Mouse (Mus musculus) intestine, embryonic 14.5 days (tissue): ENCODE data around the gene Eif2b1. TPM values are rescaled to one million over a fixed set of nuclear protein-coding genes. Genes with fewer than 3 reads are reported as not detected.
"Not testable (repeated sequence)": the region's sequence is repeated elsewhere in the genome, so short reads cannot be mapped to it uniquely, and the experiment has no call there.

Experiments
- ATAC-seq: fragments of 200-750 bp; cut with Nextera tagmentation; replicated peaks from 2 replicates; pipeline ENCODE4 v1.8.0; 2017; ENCODE audit warnings: low read depth, moderate number of reproducible peaks, moderate TSS enrichment, moderate library complexity; ENCODE audit not compliant: low FRiP score, low TSS enrichment
- DNase-seq: peaks from one replicate; pipeline ENCODE4 v3.0.0-alpha.2; 2018; ENCODE audit warnings: low spot score
- H3K27ac ChIP-seq: fragments of 300-500 bp; sonication (generic); 2 replicates; pipeline ENCODE4 v1.5.1; 2014; ENCODE audit warnings: low read depth, mild to moderate bottlenecking, control low read depth
- H3K27me3 ChIP-seq: fragments of 300-500 bp; sonication (generic); replicated peaks from 2 replicates; pipeline ENCODE4 v1.6.1; 2014; ENCODE audit warnings: low read length, control low read depth; ENCODE audit not compliant: control insufficient read depth, insufficient read depth
- H3K36me3 ChIP-seq: fragments of 300-500 bp; sonication (generic); 2 replicates; pipeline ENCODE4 v1.6.1; 2014; ENCODE audit warnings: low read length, control low read depth; ENCODE audit not compliant: control insufficient read depth, insufficient read depth
- H3K4me1 ChIP-seq: fragments of 300-500 bp; sonication (generic); replicated peaks from 2 replicates; pipeline ENCODE4 v1.6.1; 2014; ENCODE audit warnings: low read length, control low read depth, mixed read lengths; ENCODE audit not compliant: control insufficient read depth, insufficient read depth
- H3K4me2 ChIP-seq: fragments of 300-500 bp; sonication (generic); 2 replicates; pipeline ENCODE4 v1.6.1; 2014; ENCODE audit warnings: low read length
- H3K4me3 ChIP-seq: fragments of 300-500 bp; sonication (generic); 2 replicates; pipeline ENCODE4 v1.5.1; 2014; ENCODE audit warnings: low read depth, low read length, control low read depth, mixed read lengths
- H3K9ac ChIP-seq: fragments of 300-500 bp; sonication (generic); 2 replicates; pipeline ENCODE4 v1.6.1; 2014; ENCODE audit warnings: mild to moderate bottlenecking, low read length
- H3K9me3 ChIP-seq: fragments of 300-500 bp; sonication (generic); 2 replicates; pipeline ENCODE4 v1.6.1; 2016; ENCODE audit warnings: low read length, control low read depth; ENCODE audit not compliant: control insufficient read depth
- WGBS: fragments of 180-500 bp; shearing (Covaris S2); extraction: QIAGEN DNeasy Blood & Tissue Kit; methylation state at CpG from one replicate; pipeline ENCODE4 v1.1.7; 2014; 5-methylcytosine and 5-hydroxymethylcytosine counted together
- polyA plus RNA-seq: library from polyadenylated mRNA; unstranded; fragments of >200 nt; fragmentation: Nextera tagmentation; extraction: Ambion mirVana; gene quantifications from 2 replicates; pipeline ENCODE4 v1.2.1, GENCODE M21; 2014

The Eif2b1 gene
- polyA plus RNA-seq, 1 experiment from 2014 or later = 99.6 TPM

DNA sequence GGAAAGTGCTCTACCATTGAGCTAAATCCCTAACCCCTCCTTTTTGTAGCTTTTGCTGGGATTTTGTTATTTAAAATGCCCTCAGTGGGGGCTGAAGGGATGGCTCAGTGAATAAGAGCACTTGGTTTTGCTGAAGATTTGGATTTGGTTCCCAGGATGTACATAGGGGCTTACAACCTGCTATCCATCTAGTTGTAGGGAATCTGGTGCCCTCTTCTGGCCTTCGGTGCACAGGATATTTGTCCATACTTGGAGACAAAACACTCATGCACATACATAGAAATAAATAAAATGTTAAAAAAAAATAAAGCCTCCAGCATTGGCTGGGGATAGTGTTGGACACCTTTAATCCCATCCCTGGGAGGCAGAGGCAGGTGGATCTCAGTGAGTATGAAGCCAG is 23.8 kb downstream of the Eif2b1 start:
- DNase-seq (no peak), ATAC-seq (no peak)
- no peak overlapping the region for H3K27ac ChIP-seq
- H3K9me3 ChIP-seq = no peaks in the 10 kb centered on the region
- no peak overlapping the region for H3K9ac ChIP-seq
- WGBS = 80% methylated on average over 1 of the region's 1 CpGs
- no peak overlapping the region for H3K4me3 ChIP-seq
- H3K36me3 ChIP-seq = peaks cover 51% of the 10 kb centered on the region
- H3K4me2 ChIP-seq = no peak overlapping the region
- H3K27me3 ChIP-seq = no peaks in the 10 kb centered on the region
- H3K4me1 ChIP-seq = peaks cover 9% of the 10 kb centered on the region; the same call in 1 of the 2 replicates

DNA sequence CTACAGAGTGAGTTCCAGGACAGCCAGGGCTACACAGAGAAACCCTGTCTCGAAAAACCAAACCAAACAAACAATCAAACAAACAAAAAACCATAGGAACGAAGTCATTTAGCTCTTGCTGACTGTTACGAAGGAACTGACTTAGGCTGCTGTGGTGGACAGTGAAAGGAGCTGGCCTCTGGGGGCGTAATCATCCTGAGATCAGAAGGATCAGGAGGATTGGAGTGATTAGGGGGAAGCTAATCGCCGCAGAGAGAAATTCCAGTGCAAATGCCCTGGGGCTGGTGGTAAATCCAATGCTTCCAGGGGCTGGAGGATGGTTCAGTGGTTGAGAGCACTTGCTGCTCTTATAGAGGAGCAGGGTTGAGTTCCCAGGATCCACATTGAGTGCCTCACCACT is 25.3 kb downstream of the Eif2b1 start:
- Histone ChIP-seq H3K27ac (no peak overlapping the region), H3K27me3 (no peaks in the 10 kb centered on the region), H3K4me1 (peaks cover 9% of the 10 kb centered on the region; the same call in 1 of the 2 replicates), H3K4me3 (no peak overlapping the region), H3K36me3 (peaks cover 39% of the 10 kb centered on the region), H3K4me2 (peak overlapping the region; percentile 77), H3K9ac (no peak overlapping the region), H3K9me3 (no peaks in the 10 kb centered on the region)
- 76% methylated on average over 6 of the region's 6 CpGs for WGBS
- ATAC-seq (no peak), DNase-seq (no peak)

DNA sequence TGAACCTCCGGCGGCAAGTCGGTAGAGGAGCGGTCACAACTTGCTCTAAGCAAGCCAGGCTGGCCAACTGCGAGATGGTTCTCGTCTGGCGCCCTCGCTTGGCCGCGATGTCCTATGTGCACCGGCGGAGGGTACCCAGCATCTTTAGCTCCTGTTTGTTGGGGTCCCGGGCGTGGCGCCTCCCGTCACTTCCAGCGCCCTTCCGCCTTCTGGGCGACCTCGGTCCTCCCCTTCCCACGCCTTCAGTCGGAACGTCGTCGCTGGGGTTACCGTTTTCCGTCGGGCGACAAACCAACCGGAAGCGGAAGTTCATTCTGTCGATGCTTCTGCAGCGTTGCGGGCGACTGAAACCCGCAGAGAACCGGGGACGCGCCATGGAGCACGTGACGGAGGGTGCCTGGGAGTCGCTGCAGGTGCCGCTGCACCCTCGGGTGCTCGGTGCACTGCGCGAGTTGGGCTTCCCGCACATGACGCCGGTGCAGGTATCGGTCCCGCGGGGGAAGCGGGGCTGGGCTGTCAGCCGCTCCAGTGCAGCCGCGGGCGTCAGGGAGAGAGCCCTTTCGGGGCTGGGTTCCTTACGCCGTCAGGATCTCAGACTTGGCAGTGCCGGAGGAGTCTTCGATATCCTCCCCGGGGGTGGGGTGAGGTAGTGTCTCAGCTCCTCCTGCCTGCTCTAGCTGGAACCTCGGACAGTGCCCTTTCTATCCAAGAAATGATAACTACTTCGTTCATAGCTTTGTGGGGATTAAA is 26.2 kb downstream of the Eif2b1 start, which contains the start of gene Ddx55:
TSS of gene Ddx55 (plus strand) at position 307 of the 750 bp plus-strand sequence.
- Histone ChIP-seq H3K36me3 (peaks cover 42% of the 10 kb centered on the region), H3K4me1 (peaks cover 9% of the 10 kb centered on the region; the same call in 1 of the 2 replicates)

DNA sequence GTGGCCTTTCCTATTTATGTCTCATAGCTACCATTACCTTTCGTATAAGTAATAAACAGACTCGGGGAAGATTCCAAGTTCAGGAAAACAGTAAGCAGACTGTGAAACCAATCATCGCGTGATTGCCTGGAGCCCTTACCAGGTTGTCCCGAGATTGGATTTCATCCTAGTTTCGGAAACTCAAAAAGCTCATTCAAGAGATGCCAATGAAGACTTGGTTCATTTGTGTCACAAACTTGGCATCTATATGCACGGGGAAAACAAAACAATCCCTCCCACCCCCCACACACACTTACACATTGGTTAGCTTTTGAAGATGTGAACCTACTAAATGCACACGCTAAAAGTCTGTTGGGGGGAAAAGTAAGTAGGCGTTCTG is 26.8 kb downstream of the Eif2b1 start:
- Histone ChIP-seq H3K4me2 (peak overlapping the region; percentile 77), H3K4me1 (peaks cover 9% of the 10 kb centered on the region; the same call in 1 of the 2 replicates), H3K27ac (peak overlapping the region; percentile 72), H3K9ac (peak overlapping the region; percentile 64), H3K27me3 (no peaks in the 10 kb centered on the region), H3K4me3 (peak overlapping the region; percentile 67), H3K36me3 (peaks cover 47% of the 10 kb centered on the region), H3K9me3 (no peaks in the 10 kb centered on the region)
- ATAC-seq (peak; percentile 21), DNase-seq (peak; percentile 59)
- 11% methylated on average over 9 of the region's 9 CpGs for WGBS

More for the DNA sequence above, 26.2 kb downstream of the Eif2b1 start, which contains the start of gene Ddx55:
- Histone ChIP-seq H3K9me3 (no peaks in the 10 kb centered on the region), H3K4me3 (peak within 1 kb of the TSS; percentile 67), H3K27ac (peak within 1 kb of the TSS; percentile 72), H3K27me3 (no peaks in the 10 kb centered on the region), H3K9ac (peak within 1 kb of the TSS; percentile 64), H3K4me2 (peak within 1 kb of the TSS; percentile 77)
- WGBS = under 1% methylated on average over 66 of the region's 66 CpGs
- ATAC-seq (peak; percentile 85), DNase-seq (peak; percentile 94)

DNA sequence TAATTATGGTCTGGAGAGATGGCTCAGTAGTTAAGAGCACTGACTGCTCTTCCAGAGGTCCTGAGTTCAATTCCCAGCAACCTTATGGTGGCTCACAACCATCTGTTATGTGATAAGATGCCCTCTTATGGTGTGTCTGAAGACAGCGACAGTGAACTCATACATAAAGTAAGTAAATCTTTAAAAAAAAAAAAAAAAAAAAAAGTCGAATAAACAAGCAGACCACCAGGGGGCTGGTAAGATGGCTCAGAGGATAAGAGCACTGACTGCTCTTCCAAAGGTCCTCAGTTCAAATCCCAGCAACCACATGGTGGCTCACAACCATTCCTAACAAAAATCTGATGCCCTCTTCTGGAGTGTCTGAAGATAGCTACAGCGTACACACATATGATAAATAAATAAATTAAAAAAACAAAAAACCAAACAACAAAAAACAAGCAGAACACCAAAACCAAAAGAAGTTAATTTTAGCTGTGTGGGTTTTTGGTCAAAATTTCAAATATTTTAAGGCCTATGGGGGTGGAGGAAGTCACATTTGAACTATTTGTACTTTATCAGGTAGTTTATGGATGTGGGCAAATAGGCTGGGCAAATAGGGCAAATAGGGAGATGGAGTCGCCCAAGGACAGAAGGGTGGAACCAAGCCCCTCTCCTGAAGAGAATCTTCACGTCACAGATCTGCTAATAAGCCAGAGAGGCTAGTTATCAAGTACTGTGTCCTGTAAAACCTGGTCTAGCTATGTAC is 27.4 kb downstream of the Eif2b1 start:
- peak overlapping the region; percentile 77 for H3K4me2 ChIP-seq
- not testable (repeated sequence) for H3K27me3 ChIP-seq, H3K9ac ChIP-seq, DNase-seq, H3K4me1 ChIP-seq, ATAC-seq, H3K9me3 ChIP-seq, H3K27ac ChIP-seq
- H3K36me3 ChIP-seq = peaks cover 47% of the 10 kb centered on the region
- peak overlapping the region; percentile 67 for H3K4me3 ChIP-seq
- WGBS = 26% methylated on average over 5 of the region's 5 CpGs

DNA sequence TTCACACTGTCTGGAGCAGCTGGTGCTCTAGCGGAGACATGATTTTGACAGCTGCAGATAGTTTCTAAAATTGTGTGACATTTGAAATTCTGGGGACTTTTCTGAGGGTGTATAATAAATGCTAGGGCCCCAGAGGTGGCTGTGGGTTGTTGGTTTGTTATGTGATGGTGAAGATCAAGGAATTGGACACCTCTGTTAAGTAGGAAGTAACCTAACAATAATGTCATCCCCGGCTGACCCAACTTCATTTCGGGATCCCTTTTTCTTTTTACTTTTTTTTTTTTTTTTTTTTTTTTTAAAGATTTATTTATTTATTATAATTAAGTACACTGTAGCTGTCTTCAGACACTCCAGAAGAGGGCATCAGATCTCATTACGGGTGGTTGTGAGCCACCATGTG is 28.2 kb downstream of the Eif2b1 start:
- peaks cover 50% of the 10 kb centered on the region for H3K36me3 ChIP-seq
- not testable (repeated sequence) for H3K27me3 ChIP-seq, H3K4me1 ChIP-seq, H3K9me3 ChIP-seq, DNase-seq, H3K4me3 ChIP-seq, H3K9ac ChIP-seq, H3K4me2 ChIP-seq, ATAC-seq, H3K27ac ChIP-seq
- WGBS = 76% methylated on average over 4 of the region's 4 CpGs

DNA sequence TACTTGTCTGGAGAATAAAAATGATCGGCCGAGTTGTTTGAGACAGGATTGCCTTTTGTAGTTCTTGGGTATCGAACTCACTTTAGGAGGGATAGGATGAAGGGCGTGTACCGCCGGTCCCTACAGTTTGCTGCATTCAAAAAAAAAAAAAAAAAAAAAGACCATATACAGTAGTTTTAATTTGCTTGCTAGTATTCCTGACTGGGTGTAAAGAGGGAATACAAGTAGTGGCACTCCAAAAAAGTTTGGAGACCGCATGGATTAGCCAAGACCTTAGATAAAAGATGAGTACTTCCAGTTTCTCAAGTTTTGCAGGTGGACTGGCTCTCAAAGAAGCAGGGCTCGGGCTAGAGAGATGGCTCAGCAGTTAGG is 37.3 kb downstream of the Eif2b1 start:
- Histone ChIP-seq H3K4me3 (peak overlapping the region; percentile 95), H3K9me3 (no peaks in the 10 kb centered on the region), H3K4me1 (peaks cover 13% of the 10 kb centered on the region; the same call in 1 of the 2 replicates), H3K27me3 (no peaks in the 10 kb centered on the region), H3K36me3 (peaks cover 41% of the 10 kb centered on the region), H3K27ac (peak overlapping the region; percentile 83), H3K9ac (peak overlapping the region; percentile 92), H3K4me2 (peak overlapping the region; percentile 73)
- WGBS = 11% methylated on average over 8 of the region's 8 CpGs
- DNase-seq = no peak
- ATAC-seq = no peak

DNA sequence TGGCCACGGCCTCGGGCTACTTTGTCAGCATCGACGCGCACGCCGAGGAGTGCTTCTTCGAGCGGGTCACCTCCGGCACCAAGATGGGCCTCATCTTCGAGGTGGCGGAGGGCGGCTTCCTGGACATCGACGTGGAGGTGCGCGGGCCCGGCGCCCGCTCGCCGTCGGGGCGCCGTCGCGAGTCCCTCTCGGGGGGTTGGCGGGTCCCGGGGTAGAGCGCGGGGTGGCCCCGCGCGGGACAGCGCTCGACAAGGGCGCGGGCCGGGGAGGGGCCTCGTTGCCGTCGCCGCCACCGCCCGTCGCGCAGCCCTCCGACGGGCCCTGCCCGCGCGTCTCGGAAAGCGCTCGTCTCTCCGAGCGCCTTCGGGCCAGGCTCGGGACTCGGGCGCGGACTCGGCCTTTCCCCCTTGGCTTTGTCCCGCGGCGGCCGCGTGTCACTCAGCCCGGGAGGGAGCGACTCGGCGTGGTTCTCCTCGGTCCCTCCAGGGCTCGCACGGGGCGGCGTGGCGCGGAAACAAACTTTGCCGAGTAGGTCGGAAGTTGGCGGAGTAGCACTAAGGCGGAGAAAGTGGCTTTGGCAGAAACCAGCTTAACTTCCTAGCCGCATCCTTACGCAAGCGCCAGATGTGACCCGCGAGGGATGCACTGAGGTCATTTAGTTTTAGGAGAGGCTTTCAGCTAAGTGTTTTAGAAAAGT is 37.9 kb downstream of the Eif2b1 start:
- ATAC-seq (peak; percentile 65), DNase-seq (peak; percentile 80)
- H3K27ac ChIP-seq = peak overlapping the region; percentile 83
- peaks cover 15% of the 10 kb centered on the region; the same call in 1 of the 2 replicates for H3K4me1 ChIP-seq
- H3K9ac ChIP-seq = peak overlapping the region; percentile 92
- peak overlapping the region; percentile 95 for H3K4me3 ChIP-seq
- WGBS = under 1% methylated on average over 76 of the region's 89 CpGs
- H3K4me2 ChIP-seq = peak overlapping the region; percentile 73
- H3K9me3 ChIP-seq = no peaks in the 10 kb centered on the region
- H3K36me3 ChIP-seq = peaks cover 35% of the 10 kb centered on the region
- H3K27me3 ChIP-seq = no peaks in the 10 kb centered on the region
